Mouse (Mus musculus) retina, adult 2 months (tissue): Measurements from ENCODE around the gene Krit1.
"Not testable (repeated sequence)": the region's sequence is repeated elsewhere in the genome, so short reads cannot be mapped to it uniquely, and the experiment has no call there.

ENCODE experiments used
- DNase-seq: peaks from one replicate; pipeline ENCODE4 v3.0.0-alpha.2; 2012; ENCODE audit warnings: low read depth, low spot score

Krit1 gene

DNA sequence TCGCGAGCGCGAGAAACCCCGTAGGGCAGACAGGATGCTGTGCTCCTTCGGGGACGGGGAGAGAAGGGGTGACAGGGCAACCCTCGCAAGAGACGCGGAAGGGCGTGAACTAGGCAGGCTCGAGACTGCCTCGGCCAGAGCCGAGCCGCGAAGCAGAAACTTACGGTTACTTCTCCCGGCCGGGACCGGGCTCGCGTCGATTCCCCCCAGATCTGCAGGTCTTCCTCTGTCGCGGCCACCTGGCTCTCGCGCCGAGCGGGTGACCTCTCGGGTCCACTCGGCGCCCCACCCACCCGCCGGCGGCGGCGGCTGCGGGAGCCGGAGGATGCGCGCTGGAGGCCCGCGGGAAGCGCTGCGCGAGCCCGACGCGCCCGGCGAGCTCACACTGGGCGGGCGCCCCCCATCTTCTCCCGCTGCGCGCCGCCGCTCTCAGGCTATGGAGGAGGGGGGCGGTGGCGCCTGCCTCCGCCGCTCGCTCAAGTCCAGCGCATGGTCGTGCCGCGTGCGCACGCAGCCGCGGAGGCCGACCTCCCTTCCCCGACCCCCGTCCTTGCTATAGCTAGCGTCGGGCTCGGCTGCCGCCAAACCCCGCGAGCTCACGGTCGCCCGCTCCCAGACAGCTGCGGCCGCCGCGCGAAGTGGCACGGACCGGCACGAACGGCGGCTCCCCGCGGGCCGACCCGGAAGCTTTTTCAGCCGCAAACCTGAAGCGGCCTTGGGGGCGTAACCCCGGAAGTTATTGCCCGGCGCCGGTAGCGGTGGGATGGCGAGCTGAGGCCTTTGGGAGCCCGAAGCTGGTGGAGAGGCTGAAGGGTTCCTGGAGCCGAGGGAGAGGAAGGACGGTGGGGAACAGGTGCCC lies at the start of gene Krit1, which contains the start of gene Ankib1:
Gene Krit1, plus strand, starts transcription at position 752 of the 859 bp plus-strand sequence.
Gene Ankib1, minus strand, starts transcription at position 493 of the 859 bp plus-strand sequence.
- DNase-seq = peak; percentile 77

DNA sequence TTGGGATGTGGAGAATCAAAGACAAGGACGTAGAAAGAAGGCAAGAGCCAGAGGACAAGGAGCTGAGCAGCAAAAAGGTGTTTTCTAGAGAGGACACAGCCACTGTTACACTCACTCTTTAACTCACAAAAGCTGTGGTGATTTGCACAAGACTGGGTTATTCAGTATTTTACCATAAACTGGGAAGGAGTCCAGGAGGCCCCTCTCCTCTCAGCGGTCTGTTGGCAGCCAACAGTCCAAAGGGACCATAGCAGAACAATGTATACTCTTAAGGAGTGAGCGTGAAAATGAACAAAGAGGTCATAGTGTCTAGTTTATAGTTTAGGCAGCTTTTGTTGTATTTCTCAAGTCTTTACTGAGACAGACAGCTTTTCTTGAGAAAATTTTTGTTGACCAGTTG lies 31.5 kb upstream of the Krit1 start:
- no peak for DNase-seq

DNA sequence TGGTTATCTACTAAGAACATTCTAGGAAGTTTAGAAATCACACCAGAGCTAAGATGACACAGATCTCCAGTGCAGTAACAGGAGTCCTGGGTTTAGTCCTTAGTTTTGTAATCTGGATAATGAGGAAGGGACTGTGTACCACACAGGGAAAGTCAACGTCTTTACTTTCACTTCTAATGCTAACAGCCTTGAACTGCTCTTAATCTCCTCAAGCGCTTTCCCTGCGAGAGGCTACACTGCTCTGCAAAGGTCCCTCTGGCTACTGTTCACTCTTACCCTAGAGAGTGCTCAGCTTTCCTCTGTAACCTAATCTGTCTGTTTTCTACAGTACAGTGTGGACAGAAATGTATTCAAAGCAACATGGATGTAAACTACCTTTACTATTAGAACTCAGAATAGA lies 31.0 kb upstream of the Krit1 start:
- no peak for DNase-seq

DNA sequence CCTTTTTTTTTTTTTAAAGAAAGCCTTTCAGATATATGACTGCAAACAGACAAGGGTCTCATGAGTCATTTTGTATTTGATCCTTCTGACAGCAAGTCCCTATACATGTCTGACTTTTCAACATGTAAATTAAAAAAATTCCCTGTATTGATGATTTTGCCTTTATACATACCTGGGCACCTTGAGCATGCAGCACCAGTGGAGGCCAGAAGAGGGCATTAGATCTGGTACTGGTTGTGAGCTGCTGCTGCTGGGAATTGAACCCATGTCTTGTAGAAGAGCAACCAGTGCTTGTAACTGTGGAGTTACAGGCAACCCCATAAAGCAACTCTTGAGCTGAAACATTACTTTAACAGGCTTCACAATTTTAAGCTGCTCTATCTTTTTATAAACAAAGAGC lies 20.3 kb upstream of the Krit1 start:
- DNase-seq = no peak

DNA sequence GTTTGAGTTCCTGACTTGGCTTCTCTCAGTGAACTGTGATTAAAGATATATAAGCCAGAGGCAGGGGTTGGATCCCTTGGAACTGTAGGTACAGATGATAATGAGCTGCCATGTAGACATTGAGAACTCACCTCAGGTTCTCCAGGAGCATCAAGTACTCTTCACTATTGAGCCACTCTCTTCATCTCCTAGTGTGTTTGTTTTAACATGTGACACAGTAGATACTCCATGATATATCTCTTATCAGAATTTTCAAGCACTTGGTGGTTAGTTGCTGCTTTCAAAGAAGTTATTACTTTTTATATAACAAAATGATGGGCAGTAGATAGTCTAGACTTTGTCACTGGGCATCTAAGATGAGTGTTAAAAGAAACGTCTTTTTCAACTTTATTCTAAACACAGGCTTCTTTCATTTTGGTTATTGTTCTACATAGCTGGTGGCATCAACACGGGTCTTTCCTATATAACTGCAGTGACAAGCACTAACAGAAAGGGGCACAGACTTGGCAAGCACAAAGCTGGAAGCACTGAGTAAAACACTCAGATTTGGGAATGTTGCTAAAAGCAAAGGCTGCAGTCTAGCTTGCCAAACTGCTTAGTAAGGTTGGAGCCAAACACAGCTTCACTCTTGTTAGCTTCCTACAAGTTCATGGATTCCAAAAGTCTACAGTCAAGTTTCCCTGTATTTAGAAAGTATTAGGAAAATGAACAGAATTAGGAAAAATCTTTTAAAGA lies 18.9 kb upstream of the Krit1 start:
- no peak for DNase-seq

DNA sequence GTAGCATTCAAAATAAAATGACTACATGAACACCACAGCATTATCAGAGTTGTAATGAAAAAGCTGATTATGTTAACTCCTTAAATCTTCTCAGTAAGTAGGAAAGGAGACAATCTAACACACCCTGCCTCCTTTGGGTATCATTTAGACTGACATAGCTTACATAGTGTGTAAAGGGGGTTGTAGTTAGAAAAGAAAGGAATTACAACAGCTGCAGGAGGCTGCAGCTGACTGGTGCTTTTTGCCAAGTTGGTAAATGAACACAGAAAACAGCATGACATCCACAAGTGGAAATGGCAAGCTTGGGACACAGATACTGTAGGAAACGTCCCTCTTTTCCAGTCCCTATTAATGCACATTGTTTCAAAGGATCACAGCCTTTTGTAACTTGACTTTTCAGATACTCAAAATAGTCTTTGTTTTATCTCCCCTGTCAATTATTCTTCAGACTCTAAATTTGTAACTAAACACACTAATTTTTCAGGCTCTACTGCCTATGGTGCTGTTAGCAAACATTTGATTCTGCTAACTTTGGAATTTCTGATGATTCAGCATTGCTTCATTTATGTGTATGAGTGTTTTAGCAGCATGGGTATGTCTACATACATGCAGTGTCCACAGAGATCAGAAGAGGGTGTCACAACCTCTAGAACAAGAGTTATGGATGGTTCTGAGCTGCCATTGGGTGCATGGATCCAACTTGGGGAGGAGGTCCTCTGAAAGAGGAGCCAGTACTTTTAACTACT lies 18.1 kb upstream of the Krit1 start:
- DNase-seq = no peak

DNA sequence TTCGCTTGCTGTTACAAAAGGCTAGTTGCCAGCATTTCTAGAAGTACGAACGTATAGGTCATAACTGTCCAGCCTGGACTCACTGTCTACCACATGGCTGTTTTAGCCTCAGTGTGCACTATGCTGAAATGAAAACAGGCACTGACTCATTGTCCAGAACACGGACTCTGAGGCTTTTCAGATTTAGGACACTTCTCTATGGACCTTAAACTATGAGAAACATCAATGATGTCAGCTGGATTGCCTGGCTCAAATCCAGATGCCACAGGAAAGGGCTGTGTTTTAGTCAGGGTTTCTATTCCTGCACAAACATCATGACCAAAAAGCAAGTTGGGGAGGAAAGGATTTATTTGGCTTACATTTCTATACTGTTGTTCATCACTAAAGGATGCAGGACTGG lies 15.4 kb upstream of the Krit1 start:
- no peak for DNase-seq

DNA sequence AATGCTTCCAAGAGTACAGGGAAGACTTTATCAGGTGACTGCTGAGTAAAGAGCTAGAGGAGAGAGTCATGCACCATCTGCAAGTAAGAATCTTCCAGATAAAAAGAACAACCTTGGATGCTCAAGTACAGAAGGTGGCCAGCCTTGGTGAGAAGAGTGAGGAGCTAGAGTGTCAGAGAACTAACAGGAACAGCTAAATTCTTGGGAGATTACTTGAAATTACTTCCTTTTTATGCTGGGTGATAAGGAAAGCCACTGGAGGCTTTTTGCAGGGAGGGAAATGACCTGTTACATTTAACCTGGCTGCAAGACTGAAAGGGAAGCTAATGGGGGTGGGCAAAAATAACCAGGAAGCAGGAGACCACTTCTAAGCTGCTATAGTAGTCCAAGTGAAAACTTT lies 11.9 kb upstream of the Krit1 start:
- no peak for DNase-seq

DNA sequence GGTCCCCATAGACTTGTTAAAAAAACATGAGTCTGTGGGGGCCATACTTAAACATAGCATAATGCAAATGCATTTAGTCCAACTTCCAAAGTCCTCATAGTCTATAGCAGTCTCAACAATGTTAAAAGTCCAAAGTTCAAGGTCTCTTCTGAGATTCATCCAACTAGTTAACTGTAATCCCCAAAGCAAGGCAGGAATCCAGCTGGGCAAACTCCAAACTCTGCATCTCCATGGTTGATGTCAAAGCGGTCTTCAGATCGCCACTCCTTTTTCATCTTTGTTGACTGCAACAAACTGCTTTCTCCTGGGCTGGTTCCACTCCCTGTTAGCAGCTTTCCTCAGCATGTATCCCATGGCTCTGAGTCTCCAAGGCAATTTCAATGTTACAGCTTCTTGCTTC lies 5.9 kb upstream of the Krit1 start:
- not testable (repeated sequence) for DNase-seq

DNA sequence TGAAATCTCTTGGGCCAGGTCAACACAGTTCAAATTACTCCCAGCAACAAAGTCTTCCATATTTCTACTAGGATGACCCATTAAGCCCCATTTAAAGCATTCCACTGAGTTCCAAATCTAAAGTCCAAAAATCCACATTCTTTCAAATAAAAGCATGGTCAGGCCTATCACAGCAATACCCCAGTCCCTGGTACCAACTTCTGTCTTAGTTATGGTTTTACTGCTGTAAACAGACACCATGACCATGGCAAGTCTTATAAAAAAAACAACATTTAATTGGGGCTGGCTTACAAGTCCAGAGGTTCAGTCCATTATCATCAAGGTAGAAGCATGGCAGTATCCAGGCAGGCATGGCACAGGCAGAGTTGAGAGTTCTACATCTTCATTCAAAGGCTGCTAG lies 4.3 kb upstream of the Krit1 start:
- DNase-seq = not testable (repeated sequence)

DNA sequence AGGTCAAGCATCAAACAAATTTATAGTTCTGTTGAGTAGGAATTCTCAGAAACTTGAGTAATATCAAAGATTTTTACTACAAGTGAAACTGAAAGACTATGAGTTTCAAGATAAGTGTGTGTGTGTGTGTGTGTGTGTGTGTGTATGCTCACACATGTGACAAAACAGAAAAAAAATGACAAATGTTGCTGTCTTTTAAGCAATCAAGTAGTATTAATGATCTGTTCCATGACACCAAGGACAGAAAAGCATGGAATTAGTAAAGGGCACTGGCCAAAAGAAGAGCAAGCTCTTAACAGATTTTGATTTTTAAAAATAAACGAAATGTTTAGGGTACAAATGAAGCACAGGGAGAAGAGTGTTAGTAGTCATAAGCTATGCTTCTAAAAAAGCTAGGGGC lies 2.9 kb upstream of the Krit1 start:
- no peak for DNase-seq

DNA sequence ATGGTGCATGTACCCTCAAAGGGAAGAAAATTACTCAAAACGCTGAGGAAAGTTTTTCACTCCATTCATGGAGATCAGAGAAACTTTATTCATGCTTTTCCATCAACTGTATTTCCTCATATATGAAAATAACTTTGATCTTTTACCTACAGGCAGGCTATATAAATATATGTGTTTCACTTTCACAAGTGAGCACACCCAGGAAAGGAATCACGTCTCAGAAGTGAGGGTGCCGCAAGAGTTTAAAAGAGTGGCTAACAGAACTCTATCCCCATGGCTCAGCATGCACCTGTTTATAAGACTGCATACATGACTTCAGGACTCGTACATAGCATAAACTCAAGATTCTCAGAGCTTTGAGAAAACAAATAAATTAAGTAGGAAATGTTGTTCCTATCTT lies 2.1 kb upstream of the Krit1 start:
- DNase-seq = no peak

DNA sequence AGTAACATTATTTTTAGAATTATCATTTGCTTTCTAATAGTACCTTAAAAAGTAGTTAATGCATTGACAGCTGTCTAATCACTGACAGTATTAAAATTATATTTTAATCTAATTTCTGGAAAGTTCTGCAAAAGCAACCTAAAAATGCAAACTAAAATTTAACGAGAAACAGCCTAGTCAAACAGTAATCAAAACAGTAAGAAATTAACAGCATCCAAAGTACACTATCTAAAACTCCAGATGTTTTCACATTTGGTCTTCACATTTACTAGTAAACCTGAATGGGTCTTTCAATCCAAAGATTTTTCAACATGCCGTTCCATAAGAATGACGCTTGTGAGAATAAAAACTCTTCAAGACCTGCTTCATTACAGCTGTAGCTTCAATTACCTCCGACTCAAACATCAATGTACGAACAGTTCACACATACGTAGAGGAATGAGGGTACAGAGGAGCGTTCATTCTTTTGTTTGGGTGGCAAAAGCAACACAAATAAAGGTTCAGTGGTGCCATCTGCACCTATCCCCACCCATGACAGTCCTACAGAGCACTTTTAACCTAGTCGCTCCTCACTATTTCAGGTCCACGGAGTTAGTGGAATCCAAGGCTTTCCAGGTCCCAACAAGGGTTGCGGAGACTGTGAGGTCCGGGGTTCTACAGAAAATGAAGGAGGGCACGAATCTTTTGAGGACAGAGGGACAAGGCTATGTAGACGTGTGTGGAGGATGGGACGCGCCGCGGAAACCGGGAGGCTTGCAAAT lies 1.1 kb upstream of the Krit1 start:
- DNase-seq = no peak

DNA sequence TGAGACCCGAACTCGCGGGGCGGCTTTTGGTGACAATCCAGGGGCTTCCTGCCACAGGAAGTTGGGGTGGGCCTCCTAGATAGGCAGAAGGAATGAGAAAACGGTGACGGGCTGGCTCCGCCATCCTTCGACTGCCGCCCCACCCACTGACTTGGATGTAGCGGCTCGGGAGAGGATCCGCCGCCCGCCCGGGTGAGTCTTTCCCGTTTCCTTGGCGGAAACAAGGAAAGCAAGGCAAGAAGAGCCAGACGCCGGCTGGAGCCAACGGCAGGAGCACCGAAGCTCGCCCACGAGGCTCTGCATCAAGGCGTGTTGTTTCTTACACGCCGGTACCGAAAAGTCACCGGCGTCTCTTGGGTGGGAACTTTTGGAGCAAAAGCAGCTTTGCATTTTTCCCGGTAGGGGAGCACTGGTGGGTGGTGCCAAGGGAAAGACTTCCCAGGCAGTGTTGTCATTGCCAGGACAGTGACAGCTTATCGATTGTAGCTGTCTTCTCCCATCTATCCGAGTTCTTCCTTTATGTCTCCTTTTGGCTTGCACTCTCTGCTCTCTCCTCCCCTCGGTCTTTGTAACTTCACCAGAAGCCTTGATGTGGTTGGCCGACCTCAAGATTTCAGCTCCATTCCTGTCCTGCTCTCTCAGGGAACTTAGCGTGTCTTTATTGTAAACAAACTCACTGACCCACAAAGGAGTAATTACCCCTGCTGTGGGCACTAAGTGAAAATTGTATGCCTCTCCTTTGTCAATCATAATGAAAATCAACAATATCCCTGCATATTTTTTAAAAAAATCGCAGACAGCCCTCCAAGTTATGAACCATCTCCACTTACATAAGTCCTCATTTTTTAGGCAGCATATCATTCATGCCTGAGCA lies 545 bp downstream of the Krit1 start:
- no peak for DNase-seq

DNA sequence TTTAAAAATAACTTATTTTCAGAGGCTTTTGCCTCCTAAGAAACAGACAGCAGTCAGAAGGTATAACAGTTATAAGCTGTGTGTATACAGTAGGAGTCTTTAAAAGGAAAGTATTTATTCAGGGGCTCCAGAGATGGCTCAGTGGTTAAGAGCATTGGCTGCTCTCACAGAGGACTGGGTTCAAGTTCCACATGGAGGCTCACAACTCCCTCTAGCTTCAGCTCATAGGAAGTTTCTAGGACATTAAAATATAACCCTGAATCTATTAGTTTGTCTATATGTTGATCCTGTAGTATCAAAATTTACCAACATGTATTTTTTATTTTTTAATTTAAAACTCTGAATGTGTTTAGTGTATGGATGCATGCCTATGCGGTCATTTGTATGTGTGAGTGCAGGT lies 5.5 kb downstream of the Krit1 start:
- no peak for DNase-seq

DNA sequence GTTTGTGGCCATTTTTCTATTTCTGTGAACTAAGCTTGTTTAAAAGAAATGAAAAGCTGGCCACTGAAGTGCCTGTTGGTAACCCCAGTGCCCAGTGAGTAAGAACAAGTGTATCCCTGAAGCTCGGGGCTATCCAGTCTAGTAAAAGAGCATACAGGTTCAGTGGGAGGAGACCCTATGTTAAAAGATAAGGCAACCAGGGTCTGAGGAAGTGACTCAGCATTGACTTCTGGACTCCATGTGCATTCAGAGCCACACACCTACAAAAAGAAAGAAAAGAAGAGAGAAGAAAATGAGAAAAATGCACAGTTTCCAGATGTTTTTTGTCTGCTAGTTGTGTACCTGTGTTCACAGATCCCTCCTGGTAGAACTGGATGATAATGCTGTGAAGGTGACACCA lies 31.1 kb downstream of the Krit1 start:
- DNase-seq = no peak

DNA sequence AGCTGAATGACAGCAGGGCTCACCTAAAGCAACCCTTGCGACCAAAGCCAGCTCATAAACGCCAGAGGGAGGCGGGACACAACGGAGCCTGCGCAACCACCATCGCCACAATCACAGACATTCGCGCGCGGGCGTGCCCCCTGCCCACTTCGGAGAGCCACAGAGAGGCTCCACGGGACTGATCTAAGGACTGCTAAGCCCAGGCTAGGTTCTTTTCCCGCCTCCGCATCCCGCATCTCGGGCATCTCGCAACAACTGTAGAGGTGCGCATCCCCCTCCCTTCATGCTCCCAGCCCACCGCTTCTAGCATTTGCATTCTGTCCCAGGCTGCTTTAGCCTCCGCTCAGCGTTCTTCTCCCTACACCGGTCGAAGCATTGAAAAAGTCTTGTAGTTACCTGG lies 42.0 kb downstream of the Krit1 start, which contains the start of gene Lrrd1:
Gene Lrrd1, plus strand, starts transcription at position 148 of the 400 bp plus-strand sequence.
- no peak for DNase-seq

DNA sequence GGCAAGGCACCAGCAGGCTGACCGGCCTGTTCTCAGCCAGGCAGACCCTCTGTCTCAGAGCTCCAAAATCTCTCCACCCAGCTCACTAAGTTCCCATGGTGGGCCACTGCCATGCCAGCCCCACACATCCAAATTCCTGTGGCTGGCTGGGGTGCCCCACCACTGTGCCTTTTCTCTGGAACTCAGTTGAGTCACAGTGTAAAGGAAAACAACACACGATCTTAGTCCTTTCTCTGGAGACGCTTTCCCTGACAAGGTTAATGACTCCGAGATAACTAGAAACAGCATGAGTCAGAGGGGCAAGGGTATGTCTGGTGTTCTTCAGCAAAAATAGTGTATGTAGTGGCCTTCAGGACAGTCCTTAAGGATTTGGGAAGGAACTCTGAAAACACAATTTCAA lies 67.2 kb downstream of the Krit1 start:
- DNase-seq = no peak

DNA sequence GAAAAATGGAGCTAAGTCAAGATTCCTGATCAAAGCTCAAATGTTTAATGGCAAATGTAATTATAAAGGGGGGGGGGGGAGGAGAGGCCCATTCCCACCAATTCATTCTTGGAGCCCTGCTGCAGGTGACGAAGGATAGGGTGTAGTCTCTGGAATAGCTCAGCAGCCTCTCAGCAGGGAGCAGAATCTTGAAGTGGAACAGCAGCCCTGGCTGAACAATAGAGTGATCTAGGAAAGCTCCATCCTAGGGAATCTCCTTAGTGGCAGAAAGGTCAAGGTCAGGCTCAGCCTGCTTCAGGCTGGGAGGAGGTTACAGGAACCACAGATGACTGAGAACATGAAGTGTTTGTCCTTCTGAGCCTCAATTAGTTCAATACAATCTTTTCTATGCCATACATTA lies 69.4 kb downstream of the Krit1 start:
- no peak for DNase-seq

DNA sequence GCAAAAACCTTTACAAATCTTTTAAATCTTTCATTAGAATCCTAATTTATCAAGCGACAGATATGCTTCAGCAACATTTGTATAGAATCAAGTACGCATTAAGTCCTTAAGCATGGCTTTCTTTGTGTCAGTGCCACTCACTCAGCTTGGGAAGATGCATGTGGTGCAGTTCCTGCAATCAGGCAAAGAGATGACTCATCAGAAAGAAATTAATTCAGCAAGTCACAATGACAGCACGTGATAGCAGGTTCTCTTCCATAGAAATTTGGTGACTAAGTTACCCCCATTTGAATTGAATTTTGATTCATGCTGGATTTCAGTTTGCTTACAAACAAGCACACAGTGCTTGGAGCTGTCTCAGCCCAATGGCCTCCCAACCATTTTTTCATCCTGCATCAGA lies 70.5 kb downstream of the Krit1 start:
- DNase-seq = no peak
